Mouse (Mus musculus): Measurements from ENCODE around the gene Plekhm3. TPM values are rescaled to one million over a fixed set of nuclear protein-coding genes. Genes with fewer than 3 reads are reported as not detected.

Gene Plekhm3
- polyA plus RNA-seq, 1 experiment = 4.8 TPM

GRCm38 (mm10) chr1:64850345-64850744 lies 106.3 kb downstream of the Plekhm3 start:
- no peaks in the 10 kb centered on the region for H3K36me3 ChIP-seq (ENCODE audit: control insufficient read depth, insufficient read depth, low read length)
- TF ChIP-seq CTCF (IDR thresholded peaks at IDR 0.05; ENCODE audit: borderline replicate concordance, control insufficient read depth, extremely low read depth, insufficient read depth, low read length, poor library complexity) = no peak
- TF ChIP-seq POLR2A (IDR thresholded peaks at IDR 0.05; ENCODE audit: control insufficient read depth, extremely low read depth, insufficient read depth, low read length, poor library complexity) = no peak
- H3K4me1 ChIP-seq (replicated peaks; ENCODE audit: control insufficient read depth, insufficient read depth, low read length) = peaks cover 16% of the 10 kb centered on the region
- no peak overlapping the region for H3K4me3 ChIP-seq (ENCODE audit: control insufficient read depth, insufficient read depth, low read length)
- no peak for DNase-seq
- H3K27me3 ChIP-seq (ENCODE audit: control insufficient read depth, insufficient read depth, low read length) = no peaks in the 10 kb centered on the region
- WGBS = 93% methylated on average over 2 of the region's 2 CpGs
- no peak overlapping the region for H3K27ac ChIP-seq (ENCODE audit: control insufficient read depth, insufficient read depth, low read length)

DNA sequence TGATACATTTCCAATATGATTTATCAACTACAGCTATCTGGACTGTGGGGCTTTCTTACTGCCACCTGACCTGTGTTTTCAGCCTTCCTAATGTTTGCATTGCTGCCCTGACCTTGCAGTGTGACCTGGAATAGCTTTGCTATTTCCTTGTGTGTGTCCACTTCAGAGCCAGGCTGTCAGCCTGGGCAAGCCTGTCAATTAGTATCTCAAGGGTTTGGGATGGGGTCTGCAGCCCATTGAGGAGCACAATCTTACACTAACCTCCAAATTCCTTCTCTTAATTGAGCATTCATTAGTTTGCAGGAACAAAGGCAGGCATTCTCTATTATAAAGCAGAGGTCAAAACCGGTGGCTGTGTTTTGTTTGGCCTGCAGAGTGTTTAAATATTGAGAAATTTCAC lies 107.6 kb downstream of the Plekhm3 start:
- Histone ChIP-seq H3K27me3 (ENCODE audit: control insufficient read depth, insufficient read depth, low read length) (no peaks in the 10 kb centered on the region), H3K4me1 (replicated peaks; ENCODE audit: control insufficient read depth, insufficient read depth, low read length) (peaks cover 16% of the 10 kb centered on the region), H3K36me3 (ENCODE audit: control insufficient read depth, insufficient read depth, low read length) (no peaks in the 10 kb centered on the region), H3K27ac (ENCODE audit: control insufficient read depth, insufficient read depth, low read length) (no peak overlapping the region), H3K4me3 (ENCODE audit: control insufficient read depth, insufficient read depth, low read length) (no peak overlapping the region)
- no peak for DNase-seq
- TF ChIP-seq CTCF (IDR thresholded peaks at IDR 0.05; ENCODE audit: borderline replicate concordance, control insufficient read depth, extremely low read depth, insufficient read depth, low read length, poor library complexity) (no peak), POLR2A (IDR thresholded peaks at IDR 0.05; ENCODE audit: control insufficient read depth, extremely low read depth, insufficient read depth, low read length, poor library complexity) (no peak)
- WGBS = 100% methylated on average over 1 of the region's 1 CpGs

- no peaks in the 10 kb centered on the region for H3K27me3 ChIP-seq (ENCODE audit: control insufficient read depth, insufficient read depth, low read length)
- DNase-seq = no peak
- peaks cover 10% of the 10 kb centered on the region for H3K4me1 ChIP-seq (replicated peaks; ENCODE audit: control insufficient read depth, insufficient read depth, low read length)
- 74% methylated on average over 7 of the region's 7 CpGs for WGBS
- H3K36me3 ChIP-seq (ENCODE audit: control insufficient read depth, insufficient read depth, low read length) = no peaks in the 10 kb centered on the region
- no peak overlapping the region for H3K27ac ChIP-seq (ENCODE audit: control insufficient read depth, insufficient read depth, low read length)
- TF ChIP-seq CTCF (IDR thresholded peaks at IDR 0.05; ENCODE audit: borderline replicate concordance, control insufficient read depth, extremely low read depth, insufficient read depth, low read length, poor library complexity) (no peak), POLR2A (IDR thresholded peaks at IDR 0.05; ENCODE audit: control insufficient read depth, extremely low read depth, insufficient read depth, low read length, poor library complexity) (no peak)
- no peak overlapping the region for H3K4me3 ChIP-seq (ENCODE audit: control insufficient read depth, insufficient read depth, low read length)
Observed at GRCm38 (mm10) chr1:64848081-64848480, 108.5 kb downstream of the Plekhm3 start.

DNA sequence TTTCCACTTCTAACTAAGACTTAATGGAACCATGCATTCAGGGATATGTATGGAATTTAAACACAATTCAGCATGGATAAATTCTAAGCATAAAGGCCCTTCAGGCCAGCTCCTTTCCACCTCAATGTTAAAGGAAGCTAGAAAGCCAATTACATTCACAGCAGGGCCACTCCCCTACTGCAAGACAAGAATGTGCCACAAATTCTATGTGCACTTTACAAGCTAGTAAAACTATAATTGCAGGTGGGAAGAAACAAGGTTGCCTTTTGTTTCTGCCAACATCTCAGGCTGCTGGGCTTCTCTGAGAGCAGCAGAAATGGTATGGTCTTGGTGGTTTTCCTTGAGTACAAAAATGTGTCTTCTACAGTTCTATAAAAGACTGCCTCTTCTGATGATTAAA lies 109.1 kb downstream of the Plekhm3 start:
- Histone ChIP-seq H3K4me3 (ENCODE audit: control insufficient read depth, insufficient read depth, low read length) (no peak overlapping the region), H3K27me3 (ENCODE audit: control insufficient read depth, insufficient read depth, low read length) (no peaks in the 10 kb centered on the region), H3K36me3 (ENCODE audit: control insufficient read depth, insufficient read depth, low read length) (no peaks in the 10 kb centered on the region), H3K4me1 (replicated peaks; ENCODE audit: control insufficient read depth, insufficient read depth, low read length) (peaks cover 10% of the 10 kb centered on the region), H3K27ac (ENCODE audit: control insufficient read depth, insufficient read depth, low read length) (no peak overlapping the region)
- no peak for TF ChIP-seq CTCF (IDR thresholded peaks at IDR 0.05; ENCODE audit: borderline replicate concordance, control insufficient read depth, extremely low read depth, insufficient read depth, low read length, poor library complexity)
- TF ChIP-seq POLR2A (IDR thresholded peaks at IDR 0.05; ENCODE audit: control insufficient read depth, extremely low read depth, insufficient read depth, low read length, poor library complexity) = no peak
- DNase-seq = no peak

- no peak for TF ChIP-seq CTCF (IDR thresholded peaks at IDR 0.05; ENCODE audit: borderline replicate concordance, control insufficient read depth, extremely low read depth, insufficient read depth, low read length, poor library complexity)
- no peak for TF ChIP-seq POLR2A (IDR thresholded peaks at IDR 0.05; ENCODE audit: control insufficient read depth, extremely low read depth, insufficient read depth, low read length, poor library complexity)
Observed at GRCm38 (mm10) chr1:64844978-64845377, 111.6 kb downstream of the Plekhm3 start.

DNA sequence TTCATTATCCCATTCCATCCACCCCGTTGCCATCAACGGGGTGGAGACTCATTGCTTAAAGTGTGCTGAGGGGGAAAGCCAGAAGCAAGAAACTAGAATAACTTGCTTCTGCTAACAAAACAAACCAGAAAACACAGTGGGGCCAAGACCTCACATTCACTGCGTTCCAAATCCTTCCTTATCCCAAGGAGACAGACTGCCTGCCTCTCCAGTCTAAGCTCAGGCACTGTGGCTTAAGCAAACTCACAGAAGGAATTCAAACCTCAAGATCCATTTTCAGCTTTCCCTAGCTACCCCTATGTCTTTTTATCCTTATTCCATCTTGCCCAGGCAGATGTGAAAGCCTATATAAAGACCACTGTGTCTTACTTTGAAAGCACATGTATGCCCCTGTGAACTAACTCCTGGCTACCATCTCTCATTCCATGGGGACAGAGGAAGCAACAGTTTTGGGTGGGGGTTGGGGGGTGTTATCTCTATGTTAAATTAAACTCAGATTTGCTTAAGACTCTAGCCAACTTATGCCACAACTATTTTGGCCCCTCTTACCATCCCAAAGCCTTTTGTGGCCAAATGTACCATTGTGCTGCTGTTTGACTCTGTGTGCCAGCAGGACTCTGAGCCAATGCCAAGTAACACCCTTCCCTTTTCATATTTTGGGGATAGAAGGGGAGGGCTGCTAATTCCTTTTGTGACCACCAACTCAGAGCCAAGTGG lies 112.6 kb downstream of the Plekhm3 start:
- TF ChIP-seq CTCF (IDR thresholded peaks at IDR 0.05; ENCODE audit: borderline replicate concordance, control insufficient read depth, extremely low read depth, insufficient read depth, low read length, poor library complexity) (no peak), POLR2A (IDR thresholded peaks at IDR 0.05; ENCODE audit: control insufficient read depth, extremely low read depth, insufficient read depth, low read length, poor library complexity) (no peak)
- H3K4me3 ChIP-seq (ENCODE audit: control insufficient read depth, insufficient read depth, low read length) = no peak overlapping the region
- over 99% methylated on average over 3 of the region's 3 CpGs for WGBS
- no peak for DNase-seq
- no peaks in the 10 kb centered on the region for H3K36me3 ChIP-seq (ENCODE audit: control insufficient read depth, insufficient read depth, low read length)
- no peaks in the 10 kb centered on the region for H3K27me3 ChIP-seq (ENCODE audit: control insufficient read depth, insufficient read depth, low read length)
- peaks cover 6% of the 10 kb centered on the region for H3K4me1 ChIP-seq (replicated peaks; ENCODE audit: control insufficient read depth, insufficient read depth, low read length)
- no peak overlapping the region for H3K27ac ChIP-seq (ENCODE audit: control insufficient read depth, insufficient read depth, low read length)

More at GRCm38 (mm10) chr1:64844978-64845377, 111.6 kb downstream of the Plekhm3 start:
- Histone ChIP-seq H3K4me1 (replicated peaks; ENCODE audit: control insufficient read depth, insufficient read depth, low read length) (peaks cover 6% of the 10 kb centered on the region), H3K27ac (ENCODE audit: control insufficient read depth, insufficient read depth, low read length) (no peak overlapping the region), H3K4me3 (ENCODE audit: control insufficient read depth, insufficient read depth, low read length) (no peak overlapping the region), H3K36me3 (ENCODE audit: control insufficient read depth, insufficient read depth, low read length) (no peaks in the 10 kb centered on the region), H3K27me3 (ENCODE audit: control insufficient read depth, insufficient read depth, low read length) (no peaks in the 10 kb centered on the region)
- WGBS = 82% methylated on average over 3 of the region's 3 CpGs
- no peak for DNase-seq

Measured in thymus, adult 2 months (tissue).